Mouse (Mus musculus): Measurements from ENCODE around the gene Stk39.

- TF ChIP-seq CTCF (IDR thresholded peaks at IDR 0.05; ENCODE audit: insufficient read depth, low read depth, low read length) (no peak), POLR2A (IDR thresholded peaks at IDR 0.05; ENCODE audit: insufficient read depth, low read depth, low read length) (no peak)
Measured at GRCm38 (mm10) chr2:68432834-68433233, 39.2 kb downstream of the Stk39 start.

Data from olfactory bulb, adult 2 months (tissue).